Mouse (Mus musculus): ENCODE measurements around the gene Brap.

DNA sequence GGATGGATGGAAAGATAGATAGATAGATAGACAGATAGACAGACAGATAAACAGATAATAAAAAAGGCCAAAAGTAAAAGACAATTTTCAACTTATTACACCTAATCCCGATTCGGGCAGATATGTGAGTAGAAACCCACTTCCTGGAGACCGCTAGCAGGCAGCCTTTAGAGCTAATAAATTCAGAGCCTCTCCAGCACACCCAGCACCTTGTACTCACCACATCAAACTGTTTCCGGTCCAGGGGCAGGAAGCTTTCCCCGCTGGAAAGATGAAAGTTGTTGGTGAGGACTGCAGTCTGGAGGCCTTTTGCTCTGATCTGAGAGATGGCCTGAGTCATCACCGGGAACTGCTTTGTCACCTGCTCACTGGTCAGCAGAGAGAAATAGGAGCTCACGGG is 11.2 kb upstream of the Brap start:
- no peak for TF ChIP-seq CTCF (IDR thresholded peaks at IDR 0.05; ENCODE audit: insufficient read depth, low read depth, low read length)
- no peak for TF ChIP-seq POLR2A (IDR thresholded peaks at IDR 0.05; ENCODE audit: insufficient read depth, low read depth, low read length)
